Mouse (Mus musculus): ENCODE data around the gene Prss44.
"Not testable (repeated sequence)": the region's sequence is repeated elsewhere in the genome, so short reads cannot be mapped to it uniquely, and the experiment has no call there.

Prss44 gene

DNA sequence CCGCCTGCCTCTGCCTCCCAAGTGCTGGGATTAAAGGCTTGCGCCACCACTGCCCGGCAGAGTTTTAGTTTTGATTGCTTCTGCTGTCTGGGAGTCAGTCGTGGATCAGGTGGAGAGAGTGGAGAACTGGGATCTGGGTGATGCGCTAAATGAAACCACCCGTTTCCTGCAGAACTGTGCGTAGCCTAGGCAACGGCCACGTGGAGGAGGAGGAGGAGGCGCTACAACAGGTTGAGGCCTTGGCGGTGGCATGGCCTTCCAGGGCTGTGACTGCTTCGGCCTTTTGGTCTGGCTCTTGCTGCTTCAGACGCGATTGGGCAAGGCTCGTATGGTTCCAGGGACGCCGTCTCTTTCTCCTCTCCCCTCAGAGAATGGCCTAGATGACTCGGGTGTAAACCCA lies at the start of gene Prss44:
TSS of gene Prss44 (plus strand) at position 206 of the 400 bp plus-strand sequence.
- no peak for DNase-seq

DNA sequence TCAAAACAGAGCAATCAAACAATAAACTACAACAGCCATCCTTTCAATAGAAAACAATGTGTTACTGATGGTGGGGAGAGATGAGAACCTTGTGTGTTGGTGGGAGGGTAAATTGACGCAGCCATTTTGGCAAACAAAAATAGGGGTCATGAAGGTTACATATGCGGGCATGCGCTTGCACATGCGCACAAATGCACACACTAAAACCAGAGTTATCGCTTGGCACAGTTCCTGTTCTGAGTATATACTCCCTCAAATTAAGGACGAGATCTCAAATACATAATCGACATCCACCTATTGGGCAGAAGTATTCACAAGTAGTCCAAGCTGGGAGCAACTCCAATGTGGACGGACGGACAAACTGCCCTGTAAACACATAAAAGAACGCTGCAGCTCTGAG lies 41.5 kb upstream of the Prss44 start:
- DNase-seq = no peak

DNA sequence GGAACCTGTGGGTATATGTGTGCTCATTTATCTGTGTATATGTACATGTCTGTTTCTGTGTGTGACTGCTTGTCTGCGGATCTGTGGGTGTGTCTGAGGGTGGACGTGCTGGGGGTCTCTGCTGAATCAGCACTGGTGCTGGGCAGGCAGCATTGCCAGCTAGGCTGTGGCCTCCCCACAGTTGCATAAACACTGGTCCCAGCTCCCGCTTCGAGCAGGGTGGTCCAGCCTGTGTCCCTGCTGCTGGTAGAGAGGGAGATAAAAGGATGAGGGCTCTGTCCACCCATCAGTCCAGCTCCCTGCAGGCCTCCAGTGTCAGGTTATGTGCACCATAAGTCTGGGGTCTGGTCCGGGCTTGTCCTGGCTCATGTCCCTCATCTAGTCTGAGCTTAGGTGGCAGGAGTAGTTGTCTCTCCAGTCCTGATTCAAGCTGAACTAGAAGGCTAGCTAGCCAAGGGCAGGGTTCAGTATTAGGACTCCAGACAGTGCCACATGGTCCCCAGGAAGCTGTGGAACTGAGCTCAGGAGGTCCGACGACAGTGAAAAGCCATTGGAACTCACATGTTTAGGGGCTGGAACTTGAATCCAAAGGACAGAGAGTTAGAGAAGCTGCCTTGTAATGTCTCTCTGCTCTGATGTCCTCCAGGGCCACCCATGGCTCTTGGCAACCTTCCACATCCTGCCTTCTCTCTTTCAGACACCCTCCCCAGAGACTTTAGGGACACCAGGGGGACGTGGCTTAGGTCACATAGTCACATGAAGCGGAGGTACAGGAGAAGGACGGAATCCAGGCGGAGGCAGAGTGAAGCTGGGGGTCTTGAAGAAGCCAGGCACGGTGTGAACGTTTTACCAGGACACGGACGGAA lies 39.2 kb upstream of the Prss44 start:
- no peak for DNase-seq

DNA sequence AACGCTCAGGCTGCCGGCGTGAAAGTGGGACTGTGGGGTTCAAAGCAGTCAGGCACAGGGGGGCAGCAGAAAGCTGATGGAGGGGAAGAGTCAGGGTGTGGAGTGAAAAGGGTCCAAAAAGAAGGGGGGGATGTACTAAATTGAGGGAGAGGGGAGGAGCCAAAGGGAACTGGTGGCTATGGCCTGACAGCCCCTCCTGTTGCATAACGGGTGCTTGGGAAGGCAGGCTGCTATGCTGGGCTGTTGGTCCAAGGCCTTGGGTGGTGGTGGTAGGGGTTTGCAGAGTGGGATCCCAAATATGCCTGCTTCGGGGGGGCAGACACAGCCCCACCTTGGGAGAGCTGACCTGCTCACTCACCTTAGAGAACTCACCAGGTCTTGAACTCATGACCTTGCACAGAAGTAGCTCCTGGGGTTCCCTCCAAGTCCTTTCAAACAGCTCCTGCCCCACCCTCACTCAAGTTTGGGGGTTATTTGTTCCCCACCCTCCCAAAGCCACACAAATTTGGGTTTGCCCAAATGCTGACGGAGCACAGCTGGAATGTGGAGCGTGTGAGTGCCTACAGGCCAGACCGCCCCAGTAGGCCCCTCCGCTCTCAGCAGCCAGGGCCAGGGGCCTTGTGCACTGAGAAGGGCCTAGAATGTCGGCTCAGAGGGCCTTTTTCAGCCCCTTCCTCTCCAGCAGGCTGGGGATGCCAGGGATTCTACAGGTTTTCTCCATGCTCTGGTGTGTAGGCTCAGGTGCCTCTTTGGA lies 38.3 kb upstream of the Prss44 start:
- DNase-seq = no peak

DNA sequence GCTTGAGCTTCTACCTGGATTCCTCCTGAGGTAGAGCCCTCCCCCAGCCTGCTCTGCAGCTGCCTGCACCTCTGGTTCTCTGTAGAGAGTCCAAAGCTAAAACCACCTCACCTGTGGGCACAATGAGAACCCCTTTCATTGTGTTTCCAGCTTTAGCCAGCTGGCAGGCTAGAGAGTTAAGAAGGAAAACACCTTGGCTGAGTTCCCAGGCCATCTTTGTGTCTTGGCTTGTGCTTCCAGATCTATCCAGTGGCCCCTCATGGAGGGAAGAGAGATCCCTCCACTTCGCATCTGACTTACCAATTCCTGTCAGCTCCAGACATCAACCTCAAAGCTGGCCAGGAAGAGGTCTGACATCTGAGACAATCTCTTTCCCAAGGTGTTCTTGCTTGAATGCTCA lies 35.7 kb upstream of the Prss44 start:
- DNase-seq = no peak

DNA sequence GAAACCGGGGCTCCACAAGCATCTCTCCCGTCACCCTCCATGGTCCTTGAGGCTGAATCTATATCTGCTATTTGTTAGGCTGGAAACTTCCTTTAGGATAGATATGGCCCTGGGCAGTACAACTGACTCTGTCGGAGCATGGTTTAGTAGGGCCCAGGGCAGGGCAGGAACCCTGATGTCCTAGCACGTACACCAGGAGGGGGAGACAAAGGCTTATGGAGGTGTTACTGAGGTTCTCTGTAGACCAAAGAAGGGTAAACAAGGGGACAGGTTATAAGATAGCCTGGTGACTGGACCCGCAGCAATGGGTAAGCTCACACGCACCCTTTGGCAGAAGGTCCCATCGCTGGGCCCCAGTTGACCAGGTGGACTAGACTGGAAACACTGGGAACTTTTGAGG lies 35.2 kb upstream of the Prss44 start:
- no peak for DNase-seq

DNA sequence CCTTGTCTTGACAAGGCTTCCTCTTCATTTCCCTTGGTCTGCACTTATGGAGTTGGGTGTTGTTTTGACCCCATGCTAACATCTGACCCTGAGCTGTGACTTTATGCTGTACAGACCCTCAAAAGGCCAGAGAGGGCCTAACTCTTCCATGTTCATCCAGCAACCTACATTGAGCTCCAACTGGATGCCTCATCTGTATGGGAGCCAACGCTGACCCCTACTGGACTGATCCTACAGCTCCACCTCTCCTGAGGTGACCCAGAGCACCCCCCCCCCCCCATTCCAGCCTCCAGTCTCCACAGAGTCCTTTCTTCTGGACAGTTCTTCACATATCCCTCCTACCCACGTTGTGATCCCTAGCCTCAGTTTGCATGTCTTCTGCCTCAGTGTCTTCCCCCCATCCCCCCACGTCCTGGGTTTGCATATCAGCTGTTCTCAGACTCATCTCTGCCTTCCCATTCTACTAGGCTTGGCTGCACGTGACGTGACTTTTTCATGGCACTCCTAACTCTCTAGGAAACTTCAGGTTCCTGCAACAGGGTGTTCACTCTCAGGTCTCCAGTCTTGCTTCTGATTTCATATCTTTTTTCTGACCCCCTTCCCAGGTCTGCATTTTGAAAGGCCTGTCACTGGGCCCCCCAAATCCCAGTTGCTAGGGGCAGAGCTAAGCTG lies 34.4 kb upstream of the Prss44 start:
- peak; percentile 29 for DNase-seq

DNA sequence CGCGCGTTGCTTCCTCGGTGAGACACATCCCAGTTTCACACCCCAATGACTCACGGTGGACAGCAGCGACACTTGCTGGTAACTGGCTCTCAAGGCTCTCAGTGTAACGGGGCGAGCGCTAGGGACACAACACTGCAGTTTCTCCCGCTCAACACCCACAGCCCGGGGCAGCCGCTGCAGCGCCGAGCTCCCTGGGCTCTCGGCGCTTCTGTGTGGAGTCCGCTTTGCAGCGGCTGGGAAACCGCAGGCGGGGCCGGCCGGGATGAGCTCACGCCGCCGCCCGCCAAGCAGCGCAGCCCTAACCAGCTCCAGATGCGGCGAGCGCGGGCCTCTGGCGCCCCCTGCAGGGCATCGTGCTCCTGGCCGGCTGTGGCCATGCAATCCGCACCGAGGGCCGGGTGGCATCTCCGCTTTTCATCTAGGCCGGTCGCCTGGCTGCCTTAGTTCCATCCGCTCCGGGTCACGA lies 32.5 kb upstream of the Prss44 start:
- DNase-seq = peak; percentile 97

DNA sequence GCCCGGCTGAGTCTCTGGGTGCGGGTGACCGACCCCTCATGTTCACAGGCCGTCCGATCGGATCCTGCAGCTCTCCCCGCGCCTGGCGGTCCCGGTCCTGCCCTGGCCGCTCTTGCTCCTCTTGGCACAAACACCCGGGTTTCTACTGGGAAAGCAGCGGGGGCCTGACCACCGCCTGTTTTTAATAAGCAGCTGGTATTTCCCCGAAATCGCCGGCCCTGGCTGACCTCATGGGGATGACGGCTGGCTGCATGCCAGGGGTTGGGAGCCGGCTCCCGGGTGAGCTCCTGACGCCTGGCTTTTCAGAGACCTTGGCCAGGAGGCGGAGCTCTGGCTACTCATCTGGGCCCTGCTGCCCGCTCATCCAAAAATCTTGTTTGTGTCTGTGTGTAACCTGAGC lies 32.1 kb upstream of the Prss44 start:
- no peak for DNase-seq

DNA sequence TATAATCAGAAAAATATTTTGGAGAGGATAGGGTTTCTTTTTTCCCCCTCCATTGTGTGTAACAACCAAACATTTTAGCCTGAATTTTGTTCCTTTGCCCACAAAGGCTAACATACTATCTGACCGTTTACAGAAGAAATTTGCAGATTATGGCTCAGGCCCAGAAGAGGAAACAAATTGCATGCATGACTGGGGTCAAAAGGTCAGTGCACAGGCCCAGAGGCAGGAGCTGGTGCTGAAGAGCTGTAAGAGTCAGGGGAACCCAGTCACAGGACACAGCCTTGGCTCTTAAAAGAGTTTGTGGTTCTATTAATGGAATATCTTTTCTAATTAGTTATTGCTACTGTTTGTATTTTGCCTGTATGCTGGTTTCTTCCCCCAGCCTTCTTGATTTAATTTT lies 30.2 kb upstream of the Prss44 start:
- DNase-seq = no peak

DNA sequence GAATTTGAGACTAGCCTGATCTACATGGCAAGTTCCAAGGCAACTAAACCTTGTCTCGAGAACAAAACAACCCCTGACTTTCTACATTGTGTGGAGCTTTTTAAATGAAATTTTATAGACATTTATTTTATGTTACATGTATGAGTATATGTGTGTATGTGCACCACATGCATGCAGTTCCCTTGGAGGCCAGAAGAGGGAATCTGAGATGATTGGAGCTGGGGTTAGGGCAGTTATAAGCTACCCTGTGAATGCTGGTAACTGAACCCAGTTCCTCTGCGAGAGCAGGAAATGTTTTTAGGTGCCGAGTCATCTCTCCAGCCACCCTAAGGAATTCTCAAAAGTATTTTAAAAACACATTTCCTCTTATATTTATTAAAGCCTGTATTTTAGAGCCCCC lies 25.6 kb upstream of the Prss44 start:
- DNase-seq = no peak

DNA sequence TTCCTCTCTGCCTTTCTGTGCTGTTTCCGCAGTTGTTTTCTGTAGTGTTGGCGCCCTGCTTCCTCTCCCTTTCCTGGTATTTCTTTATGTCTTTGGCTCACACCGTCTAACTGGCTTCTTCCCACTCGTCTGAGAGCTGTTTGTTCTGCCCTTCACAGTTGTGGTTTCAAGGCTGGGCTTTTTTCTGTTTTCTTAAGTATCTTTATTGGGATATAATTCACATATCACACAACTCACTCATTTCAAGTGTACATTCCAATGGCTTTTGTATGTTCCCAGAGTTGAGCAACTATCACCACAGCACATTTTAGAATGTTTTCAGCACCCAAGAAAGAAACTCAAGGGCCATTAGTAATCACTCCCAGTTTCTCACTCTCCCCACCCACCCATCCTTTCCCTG lies 23.3 kb upstream of the Prss44 start:
- no peak for DNase-seq

DNA sequence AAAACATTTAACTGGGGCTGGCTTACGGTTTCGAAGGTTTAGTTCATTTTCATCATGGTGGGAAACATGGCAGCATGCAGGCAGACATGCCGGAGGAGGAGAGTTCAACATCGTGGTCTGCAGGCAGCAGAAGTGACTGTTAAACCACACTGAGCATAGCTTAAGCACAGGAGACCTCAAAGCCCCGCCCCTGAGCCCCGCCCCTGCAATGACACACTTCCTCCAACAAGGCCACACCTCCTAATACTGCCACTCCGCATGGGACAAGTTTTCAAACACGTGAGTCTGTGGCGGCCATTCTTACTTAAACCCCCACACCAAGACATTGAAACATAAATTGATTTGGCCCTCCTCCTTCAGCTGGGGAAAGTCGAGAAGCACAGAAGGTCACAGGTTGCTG lies 16.8 kb upstream of the Prss44 start:
- no peak for DNase-seq

DNA sequence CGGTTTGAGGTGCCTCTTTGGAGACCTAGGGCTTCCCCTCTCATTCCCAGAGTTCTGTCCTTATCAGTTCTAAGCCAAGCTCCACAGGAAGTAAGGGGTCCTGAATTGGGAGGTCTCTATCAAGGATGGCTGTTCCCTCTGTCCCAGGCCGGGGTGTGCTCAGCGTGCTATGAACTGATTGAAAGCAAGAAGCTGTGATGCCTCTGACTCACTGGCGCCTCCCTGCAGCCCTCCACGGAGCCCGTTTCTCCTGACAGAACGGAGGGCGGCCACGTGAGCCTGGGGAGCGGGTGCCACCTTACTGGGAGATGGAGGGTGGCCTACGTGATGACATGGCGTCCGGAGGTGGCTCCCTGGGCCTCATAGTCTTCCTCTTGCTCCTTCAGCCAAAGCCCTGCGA lies 15.9 kb upstream of the Prss44 start, which contains the start of gene Prss42:
TSS of gene Prss42 (plus strand) at position 301 of the 400 bp plus-strand sequence.
- no peak for DNase-seq

DNA sequence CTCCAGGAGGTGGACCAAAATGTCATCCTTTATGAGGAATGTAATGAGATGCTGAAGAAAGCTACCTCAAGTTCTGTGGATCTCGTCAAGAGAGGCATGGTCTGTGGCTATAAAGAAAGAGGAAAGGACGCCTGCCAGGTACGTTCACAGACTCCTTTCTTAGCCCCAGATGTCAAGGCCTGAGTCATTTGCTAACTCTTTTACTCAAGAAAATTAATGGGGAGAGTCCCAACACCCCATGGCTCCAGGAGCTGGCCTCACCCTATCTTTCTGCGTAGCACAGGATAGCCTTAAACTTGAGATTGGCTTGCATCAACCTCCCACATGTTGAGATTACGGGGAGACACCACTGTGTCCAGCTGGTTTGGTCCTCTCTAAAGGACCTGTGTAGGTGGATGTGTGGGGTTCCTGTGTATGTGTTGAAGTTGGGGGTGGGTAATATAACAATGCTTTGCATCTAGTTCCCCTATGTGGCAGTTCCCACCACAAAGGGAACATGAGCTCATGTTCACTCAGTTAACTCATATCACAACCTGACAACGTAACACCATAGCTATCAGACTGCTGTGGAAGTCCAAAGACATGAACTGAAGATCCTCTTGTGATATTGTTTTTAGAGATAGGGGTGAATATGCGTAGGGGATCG lies 12.8 kb upstream of the Prss44 start:
- no peak for DNase-seq

DNA sequence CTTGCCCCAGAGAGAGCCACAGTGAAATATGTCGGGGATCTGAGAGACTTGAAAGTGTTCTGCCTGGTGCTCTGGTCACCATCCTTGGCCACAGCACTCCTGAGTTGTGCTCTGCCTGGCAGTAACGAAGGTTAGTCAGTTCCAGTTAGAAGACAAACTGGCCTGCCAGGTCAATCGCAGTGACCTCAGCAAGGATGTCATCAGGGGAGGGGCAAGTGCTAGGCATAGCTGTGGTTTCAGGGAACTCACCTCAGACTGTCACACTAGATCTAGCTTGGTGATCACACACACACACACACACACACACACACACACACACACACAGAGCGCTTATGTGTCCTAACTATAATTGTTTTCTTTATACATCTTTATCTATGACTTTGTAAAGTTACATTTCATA lies 10.5 kb upstream of the Prss44 start:
- DNase-seq = no peak

DNA sequence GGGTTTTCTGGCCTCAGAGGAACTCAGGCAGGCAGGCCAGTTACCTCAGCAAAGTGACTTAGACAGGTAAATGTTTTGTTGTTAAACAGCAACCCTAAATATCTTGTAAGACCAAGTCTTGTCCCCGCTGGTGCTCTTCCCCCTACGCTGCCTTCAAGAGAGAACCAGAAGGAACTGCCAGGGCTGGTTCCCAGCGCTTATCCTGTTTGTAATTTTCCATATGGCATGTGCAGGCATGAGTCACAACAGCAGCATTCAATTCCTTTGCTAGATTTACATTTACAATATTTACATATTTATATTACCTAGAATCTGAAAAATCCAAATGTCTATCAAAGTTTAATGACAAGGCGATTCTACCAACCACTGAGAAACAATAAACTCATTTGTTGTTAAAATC lies 3.7 kb upstream of the Prss44 start:
- DNase-seq = no peak

DNA sequence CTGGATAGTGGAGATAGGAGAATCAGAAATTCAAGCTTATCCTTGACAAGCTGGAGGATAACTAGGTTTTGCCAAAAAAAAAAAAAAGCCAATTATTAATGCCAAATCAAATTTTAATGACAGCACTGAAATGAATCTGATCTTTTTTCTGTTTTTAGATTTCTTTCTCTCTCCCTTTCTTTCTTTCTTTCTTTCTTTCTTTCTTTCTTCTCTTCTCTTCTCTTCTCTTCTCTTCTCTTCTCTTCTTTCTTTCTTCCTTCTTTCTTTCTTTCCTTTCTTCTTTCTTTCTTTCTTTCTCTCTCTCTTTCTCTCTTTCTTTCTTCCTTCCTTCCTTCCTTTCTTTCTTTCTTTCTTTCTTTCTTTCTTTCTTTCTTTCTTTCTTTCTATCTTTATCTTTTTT lies 6.8 kb downstream of the Prss44 start:
- not testable (repeated sequence) for DNase-seq

DNA sequence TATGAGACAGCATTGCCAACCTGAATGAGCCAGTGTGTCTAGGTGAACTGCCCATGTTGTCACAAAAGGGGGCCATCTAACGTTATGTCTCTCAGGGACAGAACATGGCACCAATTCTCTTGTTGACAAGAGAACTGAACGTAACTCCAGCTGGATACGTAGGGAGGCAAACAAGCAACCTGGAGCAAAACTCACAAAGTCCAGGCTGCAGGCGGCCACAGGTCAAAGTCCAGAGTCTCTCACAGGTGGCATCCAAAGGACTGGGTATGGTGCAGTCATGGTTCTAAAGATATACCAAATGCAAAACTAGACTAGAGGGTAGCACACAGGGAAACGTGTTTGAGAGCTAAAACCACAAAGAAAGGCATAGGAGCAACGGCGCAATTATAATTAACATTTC lies 7.6 kb downstream of the Prss44 start:
- no peak for DNase-seq

DNA sequence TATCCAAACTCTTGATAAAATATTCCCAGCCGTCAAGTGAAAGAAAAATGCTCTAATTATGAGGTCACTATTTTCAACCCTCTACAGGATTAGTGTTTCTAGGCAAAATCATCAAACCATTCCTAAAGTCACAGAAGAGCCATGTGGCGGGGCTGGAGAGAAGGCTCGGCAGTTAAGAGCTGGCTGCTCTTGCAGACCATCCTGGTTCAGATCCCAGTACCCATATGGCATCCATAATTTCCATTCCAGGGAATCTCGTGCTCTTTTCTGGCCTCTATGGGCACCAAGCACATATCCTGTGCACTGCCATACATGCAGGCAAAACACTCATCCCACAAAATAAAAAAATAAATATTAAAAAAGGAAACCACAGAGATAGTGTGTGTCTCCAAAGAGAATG lies 11.6 kb downstream of the Prss44 start:
- DNase-seq = no peak

DNA sequence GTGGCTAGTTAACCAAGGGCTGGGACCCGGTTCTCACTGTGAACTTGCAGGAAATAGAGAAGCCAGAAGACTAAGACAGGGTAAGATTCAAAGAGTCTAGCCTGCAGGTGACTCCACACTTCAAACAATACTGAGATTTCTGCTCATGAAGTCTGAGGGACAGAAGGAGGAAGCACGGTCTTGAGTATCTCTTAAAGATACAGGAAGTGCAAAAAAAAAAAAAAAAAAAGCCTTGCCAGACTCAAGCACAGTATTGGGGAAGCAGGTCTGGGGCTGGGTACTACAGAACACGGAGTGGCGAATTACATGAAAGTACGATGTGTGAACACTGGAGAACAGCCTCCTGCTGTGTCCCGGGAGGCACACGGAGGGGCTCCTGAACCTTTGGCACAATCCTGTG lies 12.0 kb downstream of the Prss44 start:
- no peak for DNase-seq

DNA sequence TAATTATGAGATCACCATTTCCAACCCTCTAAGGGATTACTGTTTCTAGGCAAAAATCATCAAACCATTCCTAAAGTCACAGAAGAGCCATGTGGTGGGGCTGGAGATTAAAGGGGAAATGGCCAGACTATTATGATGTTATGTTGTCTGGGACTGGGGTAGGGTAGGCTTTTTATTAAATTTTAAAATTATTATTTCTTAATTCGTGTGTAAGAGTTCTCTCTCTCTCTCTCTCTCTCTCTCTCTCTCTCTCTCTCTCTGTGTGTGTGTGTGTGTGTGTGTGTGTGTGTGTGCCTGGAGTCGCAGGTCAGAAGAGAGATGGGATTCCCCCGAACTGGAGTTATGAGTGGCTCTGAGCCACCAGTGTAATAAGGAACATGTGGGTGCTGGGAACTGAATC lies 12.6 kb downstream of the Prss44 start, which contains the start of gene Prss43:
TSS of gene Prss43 (plus strand) at position 301 of the 400 bp plus-strand sequence.
- no peak for DNase-seq

DNA sequence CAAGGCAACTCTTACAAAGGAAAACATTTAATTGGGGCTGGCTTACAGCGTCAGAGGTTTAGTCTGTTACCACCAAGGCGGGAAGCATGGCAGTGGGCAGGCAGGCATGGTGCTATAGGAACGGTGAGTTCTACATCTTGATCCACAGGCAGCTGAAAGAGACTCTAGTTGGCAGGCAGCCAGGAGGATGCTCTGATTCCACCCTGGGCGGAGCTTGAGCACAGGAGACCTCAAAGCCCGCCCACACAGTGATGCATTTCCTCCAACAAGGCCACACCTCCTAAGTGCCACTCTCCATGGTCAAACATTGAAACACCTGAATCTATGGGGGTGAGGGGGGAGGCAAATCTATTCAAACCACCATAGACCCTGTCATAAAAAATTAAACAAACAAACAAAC lies 19.2 kb downstream of the Prss44 start:
- peak; percentile 39 for DNase-seq
